Mouse (Mus musculus) heart, adult 18-20 months (tissue): ENCODE results near the gene Micall2. TPM values are rescaled to one million over a fixed set of nuclear protein-coding genes. Genes with fewer than 3 reads are reported as not detected.
"Not testable (repeated sequence)": the region's sequence is repeated elsewhere in the genome, so short reads cannot be mapped to it uniquely, and the experiment has no call there.

Source experiments
- DNase-seq, 2 experiments: peaks; one replicate each; pipeline ENCODE4 v3.0.0; 2021 to 2022; ENCODE audit warnings: mixed read lengths in 1 of 2
- long read RNA-seq, 2 experiments: library from polyadenylated mRNA; stranded (forward); transcript quantifications; one replicate each; pipeline ENCODE4 v2.0.0; 2021
- total RNA-seq, 2 experiments: library from RNA; stranded (reverse); gene quantifications; 2 replicates each; pipeline ENCODE4 v1.2.3; 2021

Gene Micall2
- total RNA-seq = 1 to 10 TPM; 1.2 to 2.1 TPM
- long read RNA-seq, experiment 1 = 0 reads
- long read RNA-seq, experiment 2, partial matches to known transcripts = 1 of 1 reads
- long read RNA-seq, experiment 2, other reads (novel, unspliced or antisense) = 0 of 1 reads

DNA sequence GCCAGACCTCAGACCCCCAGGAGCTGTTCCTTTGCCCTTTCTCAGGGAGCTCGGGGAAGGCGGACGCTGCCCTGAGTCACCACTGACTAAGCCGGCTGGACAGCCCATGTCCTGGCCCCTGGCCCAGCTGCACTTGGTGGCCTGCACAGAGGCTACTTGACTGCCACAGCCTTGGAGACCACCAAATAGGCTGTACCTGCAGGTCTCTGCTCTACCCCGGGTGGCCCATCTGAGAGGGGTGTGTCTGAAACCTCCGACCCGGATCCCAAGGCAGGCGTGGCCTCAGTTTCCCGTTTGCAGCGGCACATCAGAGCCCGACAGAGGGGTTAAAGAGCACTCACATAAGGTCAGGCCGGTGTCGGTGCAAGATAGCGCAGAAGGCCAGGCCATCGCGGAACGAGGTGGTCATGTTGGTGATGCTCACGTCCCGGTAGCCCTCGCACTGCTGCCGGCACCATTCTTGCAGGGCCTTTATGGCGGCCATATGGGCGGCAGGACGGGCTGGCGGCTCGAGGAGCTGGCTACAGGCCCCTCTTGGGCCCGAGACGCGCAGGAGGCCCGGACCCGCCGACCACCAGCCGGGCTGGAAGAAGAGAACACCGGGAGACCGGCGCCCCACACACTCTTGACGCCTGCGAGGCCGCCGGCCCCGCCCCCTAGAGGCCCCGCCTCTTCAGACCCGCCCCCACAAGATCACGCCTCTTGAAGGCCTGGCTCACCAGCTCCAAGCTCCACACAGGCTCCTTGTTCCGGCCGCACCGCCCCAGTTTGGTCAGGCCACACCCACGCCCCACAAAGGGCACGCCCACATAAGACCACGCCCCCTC lies at the start of gene Micall2:
Gene Micall2, minus strand, starts transcription at position 660 of the 827 bp plus-strand sequence.
- peak; percentile 97 to 98 for DNase-seq

DNA sequence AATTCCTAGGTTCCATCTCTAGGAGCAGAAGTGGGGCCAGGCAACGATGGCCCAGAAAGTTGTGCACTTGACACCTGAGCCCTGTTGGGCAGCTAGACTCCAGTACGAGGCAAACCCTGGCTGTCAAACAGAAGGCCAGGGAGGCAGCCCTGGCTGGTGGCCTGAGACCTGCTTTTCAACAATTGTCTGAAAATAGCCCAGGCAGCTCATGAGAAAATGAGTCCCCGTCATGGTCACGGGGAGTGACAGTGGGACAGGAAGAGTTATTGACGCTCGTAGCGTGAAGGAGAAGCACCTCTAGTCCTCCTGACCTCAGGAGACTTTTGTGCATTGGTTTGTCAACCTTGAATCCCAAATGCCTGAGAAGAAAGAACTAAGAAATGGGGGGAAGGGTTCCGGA lies 45.3 kb upstream of the Micall2 start:
- peak; percentile 60 to 80 for DNase-seq

DNA sequence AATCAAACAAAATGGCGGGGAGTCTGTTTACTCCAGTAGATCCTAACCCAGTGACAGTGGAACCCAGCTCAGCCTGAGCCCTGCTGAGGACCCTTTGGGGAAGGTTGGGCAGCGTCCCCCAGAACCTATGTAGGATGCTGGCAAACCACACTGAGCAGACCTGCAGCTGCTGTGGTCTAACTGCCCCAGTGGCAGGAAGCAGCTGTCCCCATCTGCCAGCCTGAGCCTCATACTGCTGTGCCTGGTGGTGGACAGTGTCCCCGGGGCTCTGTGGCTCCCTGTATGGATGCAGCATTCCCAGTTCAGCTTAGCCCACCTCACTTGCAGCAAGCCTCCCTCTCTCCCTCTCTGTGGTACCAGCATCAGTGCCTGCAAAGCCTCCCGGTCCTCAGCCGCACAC lies 40.8 kb upstream of the Micall2 start:
- DNase-seq = no peak

DNA sequence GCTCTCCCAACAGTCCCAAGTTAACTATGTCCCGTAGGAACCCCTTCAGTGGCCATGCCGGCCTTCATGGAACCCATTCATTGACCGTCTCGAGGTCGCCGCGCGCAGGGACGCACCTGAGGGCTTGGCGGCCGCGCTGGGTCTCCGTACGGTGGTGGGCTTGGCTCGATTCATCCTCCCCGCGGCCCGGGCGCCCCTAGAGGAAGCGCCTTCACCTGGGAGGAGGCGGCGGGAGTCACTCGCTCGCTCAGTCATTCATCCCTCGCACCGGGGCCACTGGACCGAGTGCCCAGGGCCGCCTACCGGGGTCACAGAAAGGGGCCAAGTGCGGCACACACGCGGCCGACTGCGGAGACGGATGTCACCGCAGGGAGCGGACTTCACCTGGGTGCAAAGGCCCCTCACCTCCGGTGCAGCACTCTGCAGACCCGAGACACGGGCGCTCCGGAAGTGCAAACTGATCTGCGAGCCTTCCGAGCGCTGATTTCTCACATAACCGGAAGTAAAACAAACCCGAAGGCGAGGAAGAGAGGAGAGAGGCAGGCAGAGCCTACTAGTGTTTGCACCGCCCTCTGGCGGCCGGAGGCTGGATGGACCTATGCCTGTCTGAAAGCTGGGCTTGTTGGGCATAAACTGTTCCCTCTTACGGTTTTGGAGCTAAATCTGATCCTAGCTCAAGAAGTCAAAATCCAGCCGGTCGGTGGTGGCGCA lies 39.2 kb upstream of the Micall2 start, which contains the start of gene Ints1:
Gene Ints1, minus strand, starts transcription at position 459 of the 711 bp plus-strand sequence.
- DNase-seq = peak; percentile 96 to 98

DNA sequence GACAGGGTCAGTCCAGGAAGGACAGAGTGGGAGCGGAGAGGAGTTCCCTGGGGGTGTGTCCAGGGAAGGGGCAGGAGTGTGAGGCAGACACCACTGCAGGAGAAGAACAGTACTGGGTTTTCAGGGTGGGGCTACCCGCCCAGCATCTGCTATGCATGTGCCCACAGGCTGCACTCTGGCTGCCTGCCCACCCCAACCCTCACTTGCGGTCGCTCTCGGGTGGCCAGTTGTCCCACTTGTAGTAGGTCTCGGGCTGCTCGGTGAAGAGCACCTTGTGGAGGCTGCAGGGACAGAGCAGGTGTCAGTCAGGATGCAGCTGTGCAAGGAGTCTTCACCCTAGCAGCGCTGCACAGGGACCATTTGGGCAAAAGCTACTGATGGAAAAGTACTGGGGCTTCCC lies 32.1 kb upstream of the Micall2 start:
- no peak for DNase-seq

DNA sequence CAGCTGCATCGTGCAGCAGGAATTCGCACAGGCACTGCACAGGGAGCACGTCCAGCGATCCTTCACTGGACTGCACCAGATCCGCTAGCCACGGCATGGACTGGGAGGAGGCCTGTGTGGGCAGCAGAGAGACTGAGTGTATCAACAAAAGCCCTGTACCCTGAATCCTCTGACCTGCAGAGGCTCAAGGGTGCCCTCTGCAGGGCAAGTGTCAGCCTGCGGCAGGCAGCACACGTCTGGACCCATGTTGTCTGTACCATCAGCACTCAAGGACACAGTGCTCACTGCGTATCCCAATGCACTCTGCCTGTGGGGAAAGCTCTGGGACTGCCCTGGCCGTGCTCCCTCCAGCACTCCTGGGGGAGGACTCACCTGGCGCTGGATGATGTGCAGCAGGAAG lies 28.2 kb upstream of the Micall2 start:
- DNase-seq = no peak

DNA sequence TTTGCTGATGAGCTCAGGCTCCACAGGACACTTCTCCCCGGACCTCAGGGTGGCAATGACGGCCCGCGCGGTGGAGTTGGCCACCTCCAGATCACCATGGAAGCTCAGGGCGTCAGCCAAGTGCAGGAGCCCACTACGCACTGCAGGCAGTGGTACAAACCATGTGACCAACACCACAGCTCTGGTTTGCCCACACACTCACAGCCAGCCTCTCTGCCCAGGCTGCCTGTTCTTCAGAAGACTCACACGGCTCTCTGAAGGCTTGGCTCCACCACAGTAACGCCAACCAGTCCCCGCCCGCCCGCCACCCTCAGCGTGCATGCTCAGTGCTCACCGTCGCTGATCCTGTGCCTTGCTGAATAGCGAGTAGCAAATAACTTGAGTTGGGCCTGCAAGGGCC lies 22.0 kb upstream of the Micall2 start:
- DNase-seq = no peak

DNA sequence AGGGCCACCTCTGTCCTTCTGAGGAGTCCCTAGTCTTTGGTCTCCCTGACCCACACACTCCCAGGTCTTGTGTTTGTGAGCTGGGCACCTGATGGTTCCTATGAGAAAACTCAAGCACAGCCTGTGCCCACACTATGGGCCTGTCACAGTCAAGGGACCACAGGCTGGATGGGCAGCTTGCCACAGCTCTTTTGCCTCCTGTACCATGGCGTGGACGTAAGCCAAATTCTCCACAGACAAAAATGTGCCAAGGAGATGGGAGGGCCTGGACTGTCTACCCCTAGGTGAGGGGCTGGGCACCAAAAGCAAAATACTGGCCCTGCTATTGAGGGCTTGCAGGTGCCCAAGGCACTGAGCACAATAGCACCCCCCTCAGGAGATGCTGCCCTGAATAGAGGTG lies 20.4 kb upstream of the Micall2 start:
- DNase-seq = no peak

DNA sequence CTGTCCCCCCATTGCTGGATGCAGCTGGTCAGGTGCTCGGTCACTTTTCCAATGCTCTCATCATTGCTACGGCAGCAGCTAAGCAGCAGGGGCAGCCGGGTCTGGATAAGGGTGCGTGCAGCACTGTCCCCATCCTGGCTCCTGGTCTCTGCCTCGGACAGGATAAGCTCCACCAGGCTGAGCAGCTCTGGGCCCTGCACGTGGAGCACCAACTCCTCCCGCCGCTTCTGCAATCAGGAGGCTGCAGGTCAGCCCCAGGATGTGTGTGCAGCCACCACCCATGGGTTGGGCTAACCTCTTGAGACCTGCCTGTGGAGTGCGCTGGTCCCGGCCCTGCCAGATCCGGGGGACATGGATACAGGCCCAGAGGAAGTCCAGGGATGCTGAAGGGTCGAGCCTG lies 20.0 kb upstream of the Micall2 start:
- no peak for DNase-seq

DNA sequence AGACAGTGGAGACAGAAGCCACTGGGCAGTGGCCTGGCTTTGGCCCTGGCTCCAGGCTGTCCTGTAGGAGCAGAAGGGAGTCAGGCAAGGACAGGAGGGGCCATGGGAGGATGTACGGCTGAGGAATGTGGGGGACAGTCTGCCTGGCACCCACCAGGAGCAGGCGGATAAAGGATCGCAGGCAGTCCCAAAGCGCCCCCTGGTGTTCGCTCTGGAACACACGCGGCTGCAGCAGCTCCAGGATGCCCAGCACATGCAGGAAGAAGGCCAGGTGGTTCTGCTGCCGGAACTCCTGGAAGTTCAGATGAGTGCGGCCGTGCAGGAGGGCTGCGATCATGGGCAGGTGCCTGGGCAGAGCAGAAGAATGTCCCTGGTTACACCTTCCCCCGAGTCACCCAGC lies 18.6 kb upstream of the Micall2 start:
- DNase-seq = peak in 1 of 2 experiments; percentile 58

DNA sequence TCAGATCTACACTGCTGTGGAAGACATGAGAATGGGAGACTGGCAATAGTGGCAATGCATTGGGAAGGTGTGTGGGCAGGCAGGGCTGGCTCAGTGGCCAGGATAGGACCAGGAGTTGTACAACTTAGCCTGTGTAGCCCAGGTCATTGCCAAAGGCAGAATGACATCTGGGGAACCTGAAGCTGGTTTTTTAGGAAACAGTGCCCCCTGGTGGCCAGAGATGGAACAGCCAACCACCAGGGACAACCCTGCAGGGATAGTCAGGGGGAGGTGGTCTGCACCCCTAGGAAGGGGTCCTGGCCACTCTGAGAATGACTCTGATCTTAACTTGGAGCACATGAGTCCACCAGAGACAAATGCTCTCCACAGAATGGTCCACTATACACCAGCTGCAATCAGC lies 14.4 kb upstream of the Micall2 start:
- peak; percentile 53 to 87 for DNase-seq

DNA sequence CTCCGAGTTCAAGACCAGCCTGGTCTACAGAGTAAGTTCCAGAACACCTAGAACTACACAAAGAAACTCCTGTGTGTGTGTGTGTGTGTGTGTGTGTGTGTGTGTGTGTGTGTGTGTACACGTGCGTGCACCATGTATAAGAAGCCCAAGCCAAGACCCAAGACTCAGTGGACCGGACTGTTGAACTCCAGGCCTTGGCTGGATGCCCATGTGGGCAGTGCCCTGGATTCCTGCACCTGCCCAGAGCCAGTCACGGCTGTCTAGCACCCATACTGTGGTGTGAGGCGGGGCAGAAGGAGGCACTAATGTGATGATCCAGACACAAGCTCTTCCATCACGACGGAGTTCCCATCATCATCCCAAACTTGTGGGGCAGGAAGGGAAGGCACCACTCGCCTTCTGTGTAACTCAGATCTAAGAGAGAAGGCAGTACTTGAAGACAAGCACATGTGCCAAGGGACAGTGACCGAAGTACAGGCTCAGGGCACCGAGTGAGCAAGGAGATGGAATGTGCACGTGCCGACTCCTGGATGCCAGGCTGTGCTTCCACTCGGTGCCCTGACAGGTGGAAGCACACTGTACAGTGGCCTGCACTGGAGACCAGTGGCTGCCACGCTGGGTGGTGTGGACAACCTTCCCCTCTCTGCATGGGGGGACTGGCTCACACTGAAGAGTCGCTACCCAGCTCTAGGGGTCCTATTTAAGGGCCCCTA lies 13.4 kb upstream of the Micall2 start:
- no peak for DNase-seq

DNA sequence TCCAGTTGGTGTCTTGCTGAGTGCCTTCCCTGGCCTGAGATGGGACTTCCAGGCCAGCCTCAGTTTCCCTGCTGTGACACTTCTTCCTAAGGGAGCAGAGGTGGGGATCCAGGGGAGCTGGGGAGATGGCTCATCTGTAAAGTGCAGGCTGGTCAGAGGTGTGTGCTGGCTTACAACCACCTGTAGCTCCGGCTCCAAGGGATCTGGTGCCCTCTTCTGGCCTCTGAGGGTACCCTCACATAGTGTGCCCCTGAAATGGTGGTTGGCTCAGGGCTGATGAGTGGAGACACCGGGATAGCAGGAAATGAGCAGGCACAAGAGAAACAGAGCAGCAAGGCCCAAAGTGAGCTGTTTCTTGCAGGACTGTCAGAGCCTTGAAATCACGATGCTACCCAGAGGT lies 9.6 kb upstream of the Micall2 start:
- DNase-seq = peak; percentile 59 to 74

DNA sequence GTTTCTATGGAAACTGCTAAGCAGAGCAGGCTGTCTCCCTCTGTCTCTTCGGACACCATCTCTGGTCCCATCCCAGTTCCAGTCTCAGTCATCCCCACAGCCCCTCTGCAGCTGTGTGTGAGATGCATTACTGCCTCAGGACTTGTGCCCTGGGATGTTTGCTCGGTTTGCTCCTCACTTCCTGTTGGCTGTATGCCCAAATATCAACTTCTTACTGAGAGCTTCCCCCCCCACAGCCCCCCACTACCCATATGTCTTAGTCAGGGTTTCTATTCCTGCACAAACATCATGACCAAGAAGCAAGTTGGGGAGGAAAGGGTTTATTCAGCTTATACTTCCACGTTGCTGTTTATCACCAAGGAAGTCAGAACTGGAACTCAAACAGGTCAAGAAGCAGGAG lies 6.5 kb upstream of the Micall2 start:
- not testable (repeated sequence) for DNase-seq

DNA sequence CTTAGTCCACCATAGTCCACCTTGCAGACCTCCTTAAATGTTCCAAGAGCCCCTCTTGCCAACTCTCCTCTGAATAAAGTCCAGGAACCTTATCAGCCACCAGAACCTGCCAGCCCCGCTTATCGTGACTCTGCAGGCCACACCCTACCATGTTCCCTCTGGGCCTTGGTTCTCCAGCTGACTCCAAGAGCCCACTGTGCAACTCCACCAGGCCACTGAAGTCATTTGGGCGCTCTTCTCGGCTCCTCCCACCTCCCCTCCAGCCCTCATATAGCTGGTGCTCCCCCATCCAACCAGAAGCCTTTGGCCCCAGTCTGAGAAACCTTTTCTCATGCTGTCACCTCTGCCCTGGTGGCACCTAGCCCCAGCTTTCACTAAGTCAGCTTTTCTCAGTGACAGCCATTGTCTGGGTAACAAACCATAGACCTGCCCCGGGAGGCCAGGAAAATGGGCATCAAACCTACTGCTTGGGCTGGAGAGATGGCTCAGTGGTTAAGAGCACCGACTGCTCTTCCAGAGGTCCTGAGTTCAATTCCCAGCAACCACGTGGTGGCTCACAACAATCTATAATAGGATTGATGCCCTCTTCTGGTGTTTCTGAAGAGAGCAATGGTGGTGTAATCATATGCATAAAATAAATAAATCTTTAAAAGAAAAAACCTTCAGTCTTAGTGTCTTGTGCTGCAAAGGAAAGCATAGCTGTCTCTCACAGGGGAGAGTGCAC lies 2.6 kb upstream of the Micall2 start:
- no peak for DNase-seq

DNA sequence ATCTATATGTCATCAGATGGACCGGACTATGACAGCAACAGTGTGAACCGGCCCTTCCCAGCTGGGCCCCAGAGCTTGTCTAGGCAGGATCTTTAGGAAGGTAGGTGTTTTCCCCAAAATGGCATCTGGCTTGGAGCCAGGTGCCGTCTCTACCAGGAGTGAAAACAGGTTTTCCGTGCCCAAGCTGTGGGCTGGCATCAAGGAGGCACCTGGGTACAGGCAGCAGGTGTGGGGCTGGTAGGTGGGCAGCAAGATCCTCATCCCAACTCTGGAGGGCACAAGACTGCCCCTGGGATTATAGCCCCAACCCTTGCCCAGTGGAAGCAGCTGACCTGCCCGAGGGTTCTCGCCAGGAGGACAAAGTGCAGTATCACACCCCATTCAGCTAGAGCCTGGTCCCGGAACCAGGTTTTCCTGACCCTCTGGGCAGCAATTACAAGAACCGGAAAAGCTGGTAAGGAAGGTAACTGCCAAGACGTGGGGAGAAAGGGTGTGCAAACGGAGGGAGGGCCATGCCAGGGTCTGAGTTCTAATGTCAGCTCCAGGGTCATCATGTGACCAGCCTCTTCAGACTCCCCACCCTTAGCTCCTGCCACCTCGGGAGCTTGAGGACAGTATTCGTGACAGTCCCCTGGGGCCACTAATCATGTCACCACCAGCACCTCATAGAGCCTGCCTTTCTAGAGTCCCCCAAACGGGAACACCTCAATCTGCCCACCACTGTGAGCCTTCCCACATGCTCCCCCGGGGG lies 1.9 kb upstream of the Micall2 start:
- no peak for DNase-seq

DNA sequence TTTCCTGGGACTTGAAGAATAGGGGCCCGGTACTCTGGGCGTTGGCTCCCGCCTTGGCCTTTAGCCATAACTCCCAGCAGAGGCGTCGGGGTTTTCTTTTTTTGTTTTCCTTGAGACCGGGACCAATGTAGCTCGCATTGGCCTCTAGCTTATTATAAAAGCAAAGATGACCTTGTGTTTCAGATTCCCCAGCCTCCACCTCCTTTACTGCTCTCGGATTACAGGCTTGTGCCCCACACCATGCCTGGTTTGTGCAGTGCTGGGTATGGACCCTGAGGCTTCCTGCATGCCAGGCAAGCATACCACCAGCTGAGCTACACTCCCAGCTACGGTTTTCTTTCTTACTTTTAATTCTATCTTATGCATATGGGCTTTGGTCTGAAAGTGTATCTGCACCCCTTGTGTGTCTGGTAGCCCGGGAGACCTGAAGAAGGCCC lies 386 bp upstream of the Micall2 start:
- no peak for DNase-seq

DNA sequence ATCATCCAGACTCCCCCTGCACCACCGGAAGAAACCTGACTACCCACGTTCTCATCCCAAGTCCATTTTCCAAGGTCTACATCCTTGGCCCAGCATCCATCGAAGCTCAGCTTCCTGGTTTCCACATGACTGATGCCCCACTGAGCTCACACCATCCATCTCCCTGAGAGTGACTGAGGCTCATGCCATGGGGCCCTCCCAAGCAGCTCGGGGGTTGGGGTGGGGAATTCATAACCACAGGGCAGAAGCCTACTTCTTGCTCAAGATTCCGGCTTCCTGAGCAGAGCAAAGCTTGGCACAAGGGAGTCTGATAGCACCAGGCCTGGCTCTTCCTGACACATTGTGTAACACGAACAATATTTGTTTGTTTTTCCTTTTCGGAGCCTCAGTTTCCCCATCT lies 1.4 kb downstream of the Micall2 start:
- DNase-seq = no peak

DNA sequence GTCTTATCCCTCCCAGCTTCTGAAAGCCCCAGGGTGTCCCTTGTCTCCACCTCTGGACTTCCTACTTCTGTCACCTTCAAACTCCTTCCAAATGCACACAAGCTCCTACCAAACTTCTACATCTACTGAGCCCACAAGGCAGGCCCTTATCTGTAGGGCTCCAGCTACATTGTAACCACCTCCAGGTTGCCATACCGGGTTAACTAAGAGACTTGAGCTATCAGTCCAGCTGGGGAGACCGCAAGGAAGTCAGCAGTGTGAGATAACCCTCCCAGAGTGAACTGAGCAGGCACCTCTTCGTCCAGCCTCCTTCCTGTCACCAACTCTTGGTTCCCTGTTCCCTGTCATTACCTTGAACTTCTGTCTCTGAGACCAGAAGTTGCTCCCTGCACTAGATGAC lies 2.1 kb downstream of the Micall2 start:
- no peak for DNase-seq

DNA sequence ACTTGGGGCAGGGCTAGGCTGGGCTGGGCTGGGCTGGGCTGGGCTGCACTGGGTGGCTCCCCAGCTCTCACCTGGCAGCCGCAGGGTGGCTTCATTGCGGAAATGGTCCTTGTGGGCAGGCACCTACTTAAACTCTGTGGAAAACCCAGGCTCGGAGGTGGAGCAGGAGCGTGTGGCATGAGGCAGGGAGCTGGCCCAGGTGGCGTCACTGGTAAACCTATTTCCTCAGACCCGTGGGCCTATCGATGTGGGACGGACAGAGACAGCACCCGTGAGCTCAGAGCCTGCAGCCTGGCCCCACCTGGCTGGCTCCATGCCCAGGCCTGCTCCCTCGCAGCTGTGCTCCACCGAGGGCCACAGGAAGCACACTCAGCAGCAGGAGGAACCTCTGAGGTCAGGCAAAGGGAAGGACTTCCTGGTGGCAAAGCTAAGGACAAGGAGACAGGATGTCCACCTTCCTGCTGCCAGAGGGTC lies 3.5 kb downstream of the Micall2 start:
- peak in 1 of 2 experiments; percentile 74 for DNase-seq
